Mouse (Mus musculus) myocyte (in vitro differentiated cells): ENCODE data around the gene Nop10.

Experiments used
- MAX ChIP-seq: IDR thresholded peaks from one replicate; pipeline ENCODE4 v1.6.1; 2011; ENCODE audit warnings: low read depth, mild to moderate bottlenecking, control low read depth
- POLR2A ChIP-seq: IDR thresholded peaks from one replicate; pipeline ENCODE4 v1.6.1; 2011; ENCODE audit warnings: low read depth, mild to moderate bottlenecking, control low read depth, moderate library complexity; ENCODE audit not compliant: insufficient read length
- TCF12 ChIP-seq: IDR thresholded peaks from one replicate; pipeline ENCODE4 v1.6.1; 2011; ENCODE audit warnings: mild to moderate bottlenecking, control low read depth; ENCODE audit not compliant: poor library complexity, insufficient read depth, severe bottlenecking
- TCF3 ChIP-seq: IDR thresholded peaks from one replicate; pipeline ENCODE4 v1.6.1; 2011; ENCODE audit warnings: low read depth, control low read depth; ENCODE audit not compliant: insufficient read length
- USF1 ChIP-seq: IDR thresholded peaks from one replicate; pipeline ENCODE4 v1.6.1; 2011; ENCODE audit warnings: low read depth, mild to moderate bottlenecking, control low read depth, moderate library complexity

DNA sequence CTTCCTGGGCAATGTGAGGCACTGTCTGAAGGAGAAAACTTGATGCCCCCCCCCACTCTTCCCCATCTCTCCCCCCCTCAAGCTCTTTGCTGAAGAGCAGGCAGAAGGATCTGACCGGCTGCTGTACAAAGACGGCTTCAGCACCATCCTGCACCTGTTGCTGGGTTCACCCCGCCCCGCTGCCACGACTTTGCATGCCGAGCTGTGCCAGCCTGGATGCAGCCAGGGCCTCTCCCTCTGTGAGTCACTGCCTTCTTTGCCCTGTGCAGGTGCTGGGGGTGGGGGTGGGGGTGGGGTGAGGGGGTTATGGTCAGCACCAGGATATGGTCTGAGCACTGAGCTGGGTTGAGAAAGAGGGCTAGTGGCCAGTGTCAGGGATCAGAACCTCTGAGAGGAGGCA is 15.5 kb upstream of the Nop10 start:
- TF ChIP-seq USF1: no peak
- TF ChIP-seq TCF12: no peak
- peak; percentile 61 for TF ChIP-seq TCF3
- TF ChIP-seq POLR2A: no peak
- TF ChIP-seq MAX: no peak
